Mouse (Mus musculus): ENCODE data around the gene Ucn2. TPM values are rescaled to one million over a fixed set of nuclear protein-coding genes. Genes with fewer than 3 reads are reported as not detected.

Gene Ucn2
- polyA plus RNA-seq, 1 experiment from 2014 or later, result 0.32 TPM

DNA sequence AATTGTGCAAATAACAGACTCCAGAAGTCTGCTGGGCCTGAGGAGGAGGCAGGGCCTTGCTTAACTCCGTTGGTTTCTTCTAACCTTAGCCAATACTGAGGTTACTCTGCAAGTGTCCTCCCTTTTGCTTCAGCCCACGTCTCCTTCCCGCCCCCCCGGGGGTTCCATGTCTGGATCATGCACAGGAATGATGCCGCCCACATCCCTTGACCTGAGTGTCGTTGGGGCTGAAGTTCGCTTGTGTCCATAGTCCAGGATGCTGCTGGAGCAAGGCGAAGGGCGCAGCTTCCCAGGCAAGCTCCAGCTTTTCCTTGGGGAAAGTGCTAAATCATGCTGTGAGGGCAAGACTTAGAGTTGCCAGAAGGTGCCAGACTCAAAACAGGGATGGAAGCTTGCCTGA, 10.6 kb downstream of the Ucn2 start:
- H3K4me2 ChIP-seq (replicated peaks), result no peak overlapping the region
- H3K4me1 ChIP-seq, result peaks cover 16% of the 10 kb centered on the region
- H3K36me3 ChIP-seq, result no peaks in the 10 kb centered on the region
- H3K4me3 ChIP-seq, result no peak overlapping the region
- no peaks in the 10 kb centered on the region for H3K9me3 ChIP-seq
- no peak overlapping the region for H3K9ac ChIP-seq
- H3K27ac ChIP-seq, result no peak overlapping the region
- H3K27me3 ChIP-seq, result no peaks in the 10 kb centered on the region
- ATAC-seq (ENCODE audit: insufficient number of reproducible peaks, insufficient read depth, low FRiP score, low TSS enrichment), result no peak
- 84% methylated on average over 9 of the region's 9 CpGs for WGBS

DNA sequence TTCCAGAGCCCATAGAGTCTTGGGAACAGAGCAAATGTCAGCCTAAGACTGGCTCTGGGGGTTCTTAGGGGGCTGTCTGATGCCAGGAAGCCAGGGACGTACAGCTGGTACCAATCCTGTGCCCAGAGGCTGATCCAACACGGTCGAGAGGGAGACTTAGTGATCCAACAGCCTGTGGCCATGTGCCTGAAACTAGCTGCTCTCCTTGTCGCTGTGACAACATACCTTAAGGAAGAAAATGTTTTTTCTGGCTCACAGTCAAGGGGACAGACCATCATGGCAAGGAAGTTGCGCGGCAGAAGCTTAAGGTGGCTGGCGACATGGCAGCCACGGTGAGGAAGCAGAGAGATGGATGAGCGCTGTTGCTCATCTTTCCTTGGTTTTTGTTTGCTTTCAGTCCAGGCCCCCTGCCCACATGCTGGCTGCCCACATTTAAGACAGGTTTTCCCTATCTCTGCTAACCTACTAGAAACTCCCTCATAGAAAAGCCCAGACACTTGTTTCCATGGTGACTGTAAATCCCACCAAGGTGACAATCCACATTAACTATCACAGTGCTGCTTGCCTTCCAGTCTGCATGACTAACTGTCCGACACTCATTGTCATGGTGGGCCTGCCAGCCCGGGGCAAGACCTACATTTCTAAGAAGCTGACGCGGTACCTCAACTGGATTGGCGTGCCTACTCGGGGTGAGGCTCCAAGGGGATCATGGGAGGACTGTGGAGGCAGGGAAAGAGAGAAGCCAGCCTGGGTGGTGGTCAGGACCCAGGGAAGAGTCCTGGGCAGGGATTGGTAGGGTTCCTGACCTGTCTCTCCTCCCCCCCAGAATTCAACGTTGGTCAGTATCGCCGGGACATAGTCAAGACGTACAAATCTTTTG, 12.7 kb downstream of the Ucn2 start:
- no peak overlapping the region for H3K4me3 ChIP-seq
- H3K4me1 ChIP-seq, result 0 out of 2 replicates have a peak, but pooled peaks cover 5% of the 10 kb centered on the region
- 82% methylated on average over 19 of the region's 19 CpGs for WGBS
- H3K9me3 ChIP-seq, result no peaks in the 10 kb centered on the region
- H3K4me2 ChIP-seq (replicated peaks), result no peak overlapping the region
- no peak overlapping the region for H3K27ac ChIP-seq
- no peak for ATAC-seq (ENCODE audit: insufficient number of reproducible peaks, insufficient read depth, low FRiP score, low TSS enrichment)
- H3K27me3 ChIP-seq, result no peaks in the 10 kb centered on the region
- H3K36me3 ChIP-seq, result peaks cover 5% of the 10 kb centered on the region; the same call in 1 of the 2 replicates
- H3K9ac ChIP-seq, result no peak overlapping the region

DNA sequence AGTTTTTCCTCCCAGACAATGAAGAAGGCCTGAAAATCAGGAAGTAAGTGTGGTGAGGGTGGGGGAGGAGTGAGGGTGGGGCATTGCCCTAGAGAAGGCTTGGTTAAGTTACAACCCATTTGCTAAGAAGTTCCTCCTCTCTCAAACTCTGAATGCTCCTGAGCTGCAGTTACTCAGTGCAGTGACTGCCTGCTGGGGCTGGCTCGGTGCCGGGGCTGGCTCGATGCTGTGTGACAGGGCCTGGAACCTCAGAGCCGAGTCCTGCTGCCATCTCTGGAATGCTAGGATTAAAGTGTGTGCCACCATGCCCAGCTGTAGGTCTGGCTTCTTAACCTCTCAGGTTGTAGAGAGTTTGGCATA, 13.3 kb downstream of the Ucn2 start:
- no peak overlapping the region for H3K27ac ChIP-seq
- no peak overlapping the region for H3K4me2 ChIP-seq (replicated peaks)
- H3K4me3 ChIP-seq, result no peak overlapping the region
- H3K36me3 ChIP-seq, result peaks cover 5% of the 10 kb centered on the region; the same call in 1 of the 2 replicates
- H3K4me1 ChIP-seq, result 0 out of 2 replicates have a peak, but pooled peaks cover 5% of the 10 kb centered on the region
- H3K9me3 ChIP-seq, result no peaks in the 10 kb centered on the region
- no peak overlapping the region for H3K9ac ChIP-seq
- no peaks in the 10 kb centered on the region for H3K27me3 ChIP-seq
- WGBS, result 81% methylated on average over 4 of the region's 4 CpGs
- ATAC-seq (ENCODE audit: insufficient number of reproducible peaks, insufficient read depth, low FRiP score, low TSS enrichment), result no peak

DNA sequence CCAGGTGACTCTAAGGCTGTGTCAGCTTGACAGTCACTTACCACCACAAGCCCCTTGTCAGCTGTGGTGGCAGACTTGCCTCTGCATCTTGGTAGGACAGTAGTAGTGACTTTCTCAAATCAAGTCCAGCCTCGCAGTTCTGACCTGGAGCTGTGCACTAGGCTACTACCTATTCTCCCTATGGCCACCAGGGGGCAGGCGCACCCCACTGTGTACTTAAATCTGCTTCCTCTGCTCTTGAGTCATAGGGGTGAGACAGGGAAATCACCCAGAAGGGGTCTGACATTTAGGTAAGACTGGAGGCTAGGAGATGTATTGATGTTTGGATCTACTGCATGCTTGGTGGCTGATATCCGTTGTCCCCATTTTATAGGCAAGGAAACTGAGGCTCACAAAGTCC, 14.9 kb downstream of the Ucn2 start:
- H3K9ac ChIP-seq, result no peak overlapping the region
- WGBS, result 7% methylated on average over 3 of the region's 3 CpGs
- H3K27me3 ChIP-seq, result no peaks in the 10 kb centered on the region
- no peak overlapping the region for H3K4me3 ChIP-seq
- H3K36me3 ChIP-seq, result peaks cover 5% of the 10 kb centered on the region
- H3K4me2 ChIP-seq (replicated peaks), result no peak overlapping the region
- 0 out of 2 replicates have a peak, but pooled peaks cover 1% of the 10 kb centered on the region for H3K4me1 ChIP-seq
- H3K9me3 ChIP-seq, result no peaks in the 10 kb centered on the region
- H3K27ac ChIP-seq, result no peak overlapping the region
- ATAC-seq (ENCODE audit: insufficient number of reproducible peaks, insufficient read depth, low FRiP score, low TSS enrichment), result no peak

DNA sequence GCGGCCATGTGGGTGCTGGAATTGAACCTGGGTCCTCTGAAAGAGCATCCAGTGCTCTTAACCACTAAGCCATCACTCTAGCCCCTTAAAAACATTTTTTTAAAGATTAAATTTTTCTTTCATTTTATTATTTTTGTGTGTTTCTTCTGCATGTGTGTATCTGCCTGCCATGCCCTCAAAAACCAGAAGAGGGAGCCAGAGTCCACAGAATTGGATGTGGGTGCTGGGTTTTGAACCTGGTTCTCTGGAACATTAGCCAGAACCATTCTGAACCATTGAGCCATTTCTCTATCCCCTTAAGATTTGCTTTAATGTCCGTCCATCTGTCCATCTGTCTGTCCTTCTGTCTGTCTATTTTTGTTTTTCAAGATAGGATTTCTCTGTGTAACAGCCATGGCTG, 17.4 kb downstream of the Ucn2 start:
- no peaks in the 10 kb centered on the region for H3K27me3 ChIP-seq
- no peak overlapping the region for H3K4me2 ChIP-seq (replicated peaks)
- no peak overlapping the region for H3K4me3 ChIP-seq
- no peak for ATAC-seq (ENCODE audit: insufficient number of reproducible peaks, insufficient read depth, low FRiP score, low TSS enrichment)
- H3K4me1 ChIP-seq, result no peaks in the 10 kb centered on the region
- no peak overlapping the region for H3K27ac ChIP-seq
- no peaks in the 10 kb centered on the region for H3K9me3 ChIP-seq
- H3K36me3 ChIP-seq, result peaks cover 7% of the 10 kb centered on the region
- WGBS, result 43% methylated on average over 2 of the region's 2 CpGs
- no peak overlapping the region for H3K9ac ChIP-seq

DNA sequence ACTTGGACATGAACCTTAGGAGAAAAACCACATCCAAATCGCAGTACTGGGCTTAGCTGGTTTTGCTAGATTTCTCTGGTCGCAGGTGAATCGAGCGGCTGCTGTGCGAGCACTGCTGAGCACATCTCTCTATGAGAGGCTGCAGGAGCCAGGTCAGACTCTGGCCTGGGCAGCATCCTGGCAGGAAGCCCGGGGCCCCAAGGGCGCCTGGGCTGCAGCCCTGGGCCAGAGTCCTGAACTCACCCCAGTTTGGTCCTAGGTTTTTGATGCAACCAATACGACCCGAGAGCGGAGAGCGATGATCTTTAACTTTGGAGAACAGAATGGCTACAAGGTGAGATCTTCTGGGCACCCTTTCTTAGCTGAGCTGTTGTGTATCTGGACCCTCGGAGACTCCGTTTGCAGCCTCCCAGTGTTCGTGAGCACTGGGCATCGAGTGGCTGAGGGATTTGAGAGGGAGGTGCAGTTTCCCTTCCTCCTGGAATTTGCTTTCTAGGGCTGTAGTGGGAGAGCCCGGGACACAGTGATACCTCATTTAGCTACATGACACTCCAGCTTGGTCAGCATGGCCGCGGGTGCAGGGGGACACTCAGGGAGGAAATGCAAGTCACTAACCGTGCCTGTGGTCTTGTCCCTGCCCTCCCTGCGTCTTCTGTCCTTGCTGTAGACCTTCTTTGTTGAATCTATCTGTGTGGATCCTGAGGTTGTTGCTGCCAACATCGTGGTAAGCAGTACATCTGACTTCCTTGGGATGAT, 21.4 kb downstream of the Ucn2 start:
- Histone ChIP-seq H3K27ac (no peak overlapping the region), H3K4me1 (0 out of 2 replicates have a peak, but pooled peaks cover 7% of the 10 kb centered on the region), H3K4me2 (replicated peaks) (no peak overlapping the region), H3K4me3 (no peak overlapping the region), H3K9ac (no peak overlapping the region), H3K36me3 (peaks cover 20% of the 10 kb centered on the region), H3K27me3 (no peaks in the 10 kb centered on the region), H3K9me3 (no peaks in the 10 kb centered on the region)
- no peak for ATAC-seq (ENCODE audit: insufficient number of reproducible peaks, insufficient read depth, low FRiP score, low TSS enrichment)
- WGBS, result 77% methylated on average over 21 of the region's 21 CpGs

DNA sequence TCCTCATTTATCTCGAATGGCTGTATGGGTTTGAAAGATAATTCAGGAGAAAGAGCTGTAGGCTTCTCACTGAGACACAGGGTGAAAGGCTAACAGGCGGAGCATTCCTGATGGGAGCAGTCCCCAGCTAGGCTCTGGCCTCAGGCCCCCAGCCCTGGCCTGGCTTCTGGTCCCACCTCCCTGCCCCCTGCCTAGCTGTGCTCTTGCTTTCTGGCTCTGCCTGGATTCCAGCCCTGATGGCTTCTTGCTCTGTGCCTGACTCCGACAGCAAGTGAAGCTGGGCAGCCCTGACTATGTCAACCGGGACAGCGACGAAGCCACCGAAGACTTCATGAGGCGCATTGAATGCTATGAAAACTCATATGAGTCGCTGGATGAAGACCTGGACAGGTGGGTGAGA, 22.3 kb downstream of the Ucn2 start:
- ATAC-seq (ENCODE audit: insufficient number of reproducible peaks, insufficient read depth, low FRiP score, low TSS enrichment), result no peak
- Histone ChIP-seq H3K36me3 (peaks cover 16% of the 10 kb centered on the region), H3K4me3 (no peak overlapping the region), H3K4me2 (replicated peaks) (no peak overlapping the region), H3K9ac (no peak overlapping the region), H3K27me3 (no peaks in the 10 kb centered on the region), H3K27ac (no peak overlapping the region), H3K9me3 (no peaks in the 10 kb centered on the region), H3K4me1 (0 out of 2 replicates have a peak, but pooled peaks cover 7% of the 10 kb centered on the region)
- 77% methylated on average over 9 of the region's 9 CpGs for WGBS

DNA sequence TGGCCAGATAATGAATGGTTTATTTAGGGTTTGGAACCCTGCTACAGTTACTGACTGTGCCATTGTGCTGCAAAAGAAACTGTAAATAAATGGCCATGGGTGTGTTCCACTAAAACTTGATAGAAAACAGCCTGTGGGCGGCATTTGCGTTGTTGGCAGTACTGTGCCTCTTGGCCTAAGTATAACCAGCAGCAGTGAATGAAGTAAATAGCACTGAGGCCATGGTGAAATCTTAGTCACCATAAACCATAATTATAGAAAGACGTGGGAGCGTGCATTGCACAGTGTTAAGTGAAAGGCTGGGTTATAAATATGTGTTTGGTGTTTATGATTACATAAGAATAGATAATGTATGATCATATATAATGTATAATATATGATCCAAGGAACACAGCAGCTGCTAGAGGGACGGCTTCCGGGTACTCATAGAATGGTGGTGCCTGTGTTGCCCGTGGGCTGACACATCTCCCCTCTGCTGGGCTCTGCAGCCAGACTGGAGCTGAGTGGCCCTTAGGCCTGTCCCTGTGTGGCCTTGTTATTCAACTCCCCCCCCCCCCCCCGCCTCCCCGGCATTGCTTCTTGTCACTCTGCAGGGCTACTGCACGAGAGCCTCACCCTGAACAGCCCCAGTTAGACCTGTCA, 23.3 kb downstream of the Ucn2 start:
- 0 out of 2 replicates have a peak, but pooled peaks cover 7% of the 10 kb centered on the region for H3K4me1 ChIP-seq
- H3K27me3 ChIP-seq, result no peaks in the 10 kb centered on the region
- no peaks in the 10 kb centered on the region for H3K9me3 ChIP-seq
- no peak overlapping the region for H3K4me3 ChIP-seq
- no peak for ATAC-seq (ENCODE audit: insufficient number of reproducible peaks, insufficient read depth, low FRiP score, low TSS enrichment)
- H3K9ac ChIP-seq, result no peak overlapping the region
- 66% methylated on average over 9 of the region's 10 CpGs for WGBS
- peaks cover 16% of the 10 kb centered on the region for H3K36me3 ChIP-seq
- no peak overlapping the region for H3K27ac ChIP-seq
- H3K4me2 ChIP-seq (replicated peaks), result no peak overlapping the region

DNA sequence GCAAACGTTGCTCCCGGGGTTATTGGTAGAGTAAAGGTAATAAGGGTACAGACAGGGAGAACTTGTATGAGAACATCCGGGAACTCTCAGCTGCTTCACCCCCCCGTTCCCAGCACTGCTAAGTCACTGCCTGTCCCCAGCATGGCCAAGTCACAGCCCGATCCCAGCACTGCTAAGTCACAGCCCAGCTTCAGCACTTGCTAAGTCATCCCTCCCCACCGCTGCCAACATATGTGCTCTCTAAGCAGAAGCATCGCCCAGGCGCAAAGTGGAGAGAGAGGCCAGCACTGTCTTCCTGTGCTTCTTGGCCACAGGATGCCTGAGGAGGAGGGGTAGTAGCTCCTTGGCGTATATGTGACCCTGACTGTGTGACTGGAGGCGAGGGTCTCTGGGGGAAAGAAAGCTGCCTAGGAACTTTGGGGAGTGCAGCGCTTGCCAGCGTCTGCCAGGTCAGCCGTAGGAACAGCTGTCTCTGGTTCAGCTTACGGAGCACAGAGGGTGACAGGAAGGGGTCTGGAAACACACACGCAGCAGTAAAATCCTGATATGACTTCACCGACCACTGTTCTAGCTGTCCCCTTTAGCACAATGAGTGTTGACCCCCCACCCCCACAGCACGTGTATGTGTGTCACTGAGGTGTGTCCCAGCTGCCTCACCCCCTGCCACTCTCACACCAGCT, 24.0 kb downstream of the Ucn2 start:
- Histone ChIP-seq H3K9ac (no peak overlapping the region), H3K4me1 (0 out of 2 replicates have a peak, but pooled peaks cover 7% of the 10 kb centered on the region), H3K9me3 (no peaks in the 10 kb centered on the region), H3K27ac (no peak overlapping the region), H3K36me3 (peaks cover 16% of the 10 kb centered on the region), H3K4me3 (no peak overlapping the region), H3K4me2 (replicated peaks) (no peak overlapping the region), H3K27me3 (no peaks in the 10 kb centered on the region)
- ATAC-seq (ENCODE audit: insufficient number of reproducible peaks, insufficient read depth, low FRiP score, low TSS enrichment), result no peak
- 44% methylated on average over 17 of the region's 17 CpGs for WGBS

DNA sequence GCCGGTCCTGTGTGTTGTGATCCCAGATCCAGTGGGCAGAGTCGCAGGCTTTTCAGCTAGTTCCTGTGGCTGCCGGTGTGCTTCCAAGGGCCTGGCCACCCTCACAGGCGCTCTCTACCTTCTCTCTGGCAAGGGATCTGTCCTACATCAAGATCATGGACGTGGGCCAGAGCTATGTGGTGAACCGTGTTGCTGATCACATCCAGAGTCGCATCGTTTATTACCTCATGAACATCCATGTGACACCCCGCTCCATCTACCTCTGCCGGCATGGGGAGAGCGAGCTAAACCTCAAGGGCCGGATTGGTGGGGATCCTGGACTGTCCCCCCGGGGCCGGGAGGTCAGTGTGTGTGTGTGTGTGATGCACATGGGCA, 24.5 kb downstream of the Ucn2 start:
- Histone ChIP-seq H3K9ac (no peak overlapping the region), H3K4me1 (0 out of 2 replicates have a peak, but pooled peaks cover 7% of the 10 kb centered on the region), H3K36me3 (peaks cover 16% of the 10 kb centered on the region), H3K27ac (no peak overlapping the region), H3K4me3 (no peak overlapping the region), H3K4me2 (replicated peaks) (no peak overlapping the region), H3K9me3 (no peaks in the 10 kb centered on the region), H3K27me3 (no peaks in the 10 kb centered on the region)
- ATAC-seq (ENCODE audit: insufficient number of reproducible peaks, insufficient read depth, low FRiP score, low TSS enrichment), result no peak
- WGBS, result 85% methylated on average over 14 of the region's 14 CpGs

DNA sequence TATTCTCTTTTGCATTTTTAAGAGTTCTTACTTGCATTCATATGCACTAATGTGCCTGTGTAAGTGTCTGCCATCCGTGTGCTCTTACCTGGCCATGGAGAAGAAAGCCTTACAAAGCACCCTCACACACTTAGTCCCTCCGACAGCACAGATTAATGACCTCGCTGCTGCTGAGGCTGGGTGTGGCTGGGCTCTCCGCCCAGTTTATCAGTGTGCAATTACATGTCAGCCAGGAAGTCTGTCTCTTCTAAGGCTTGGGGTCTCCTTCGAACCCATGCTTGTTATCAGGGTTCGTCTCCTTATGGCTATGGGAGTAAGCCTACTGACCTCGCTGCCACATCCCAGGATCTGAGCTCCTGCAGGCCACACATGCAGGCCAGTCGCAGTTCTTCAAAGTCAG, 29.6 kb downstream of the Ucn2 start:
- H3K36me3 ChIP-seq, result peaks cover 9% of the 10 kb centered on the region
- no peaks in the 10 kb centered on the region for H3K4me1 ChIP-seq
- no peak overlapping the region for H3K4me3 ChIP-seq
- H3K4me2 ChIP-seq (replicated peaks), result no peak overlapping the region
- WGBS, result 73% methylated on average over 8 of the region's 8 CpGs
- H3K27me3 ChIP-seq, result no peaks in the 10 kb centered on the region
- no peaks in the 10 kb centered on the region for H3K9me3 ChIP-seq
- no peak overlapping the region for H3K27ac ChIP-seq
- H3K9ac ChIP-seq, result no peak overlapping the region
- ATAC-seq (ENCODE audit: insufficient number of reproducible peaks, insufficient read depth, low FRiP score, low TSS enrichment), result no peak

Measured in embryonic facial prominence, embryonic 12.5 days (tissue).